Mouse (Mus musculus) stomach, postnatal 0 days (tissue): Measurements from ENCODE around the gene Eif2s2.
"Not testable (repeated sequence)": the region's sequence is repeated elsewhere in the genome, so short reads cannot be mapped to it uniquely, and the experiment has no call there.

Experiments
- CTCF ChIP-seq: IDR thresholded peaks from 2 replicates; pipeline ENCODE4 v1.5.1; 2016; ENCODE audit warnings: antibody characterized with exemption, low read depth, mild to moderate bottlenecking, moderate library complexity
- EP300 ChIP-seq: optimal IDR thresholded peaks from 2 replicates; pipeline ENCODE3; 2016; ENCODE audit warnings: antibody characterized with exemption

GRCm38 (mm10) chr2:154899412-154899811, 6.7 kb upstream of the Eif2s2 start:
- TF ChIP-seq CTCF, EP300: not testable (repeated sequence)
